Mouse (Mus musculus) cerebellum, adult 18-20 months (tissue): Measurements from ENCODE around the gene Rbmxl1.

Experiments used
- DNase-seq, 2 experiments: peaks; one replicate each; pipeline ENCODE4 v3.0.0; 2021

Rbmxl1 gene

GRCm38 (mm10) chr8:78489733-78490132 lies 19.0 kb downstream of the Rbmxl1 start:
- no peak for DNase-seq

- DNase-seq: no peak
These were observed 31.5 kb downstream of the Rbmxl1 start for GRCm38 (mm10) chr8:78477051-78477829.

GRCm38 (mm10) chr8:78467889-78468288 lies 40.8 kb downstream of the Rbmxl1 start:
- no peak for DNase-seq

- DNase-seq: no peak
These were observed 44.8 kb downstream of the Rbmxl1 start for GRCm38 (mm10) chr8:78463941-78464340.

- DNase-seq: no peak
These were observed 52.3 kb downstream of the Rbmxl1 start for GRCm38 (mm10) chr8:78456441-78456840.
